Mouse (Mus musculus): ENCODE results near the gene Ndufaf3. TPM values are rescaled to one million over a fixed set of nuclear protein-coding genes. Genes with fewer than 3 reads are reported as not detected.

The Ndufaf3 gene
- total and polyA plus RNA-seq, 3 experiments: 16.9 to 31.8 (median 17.7) TPM

DNA sequence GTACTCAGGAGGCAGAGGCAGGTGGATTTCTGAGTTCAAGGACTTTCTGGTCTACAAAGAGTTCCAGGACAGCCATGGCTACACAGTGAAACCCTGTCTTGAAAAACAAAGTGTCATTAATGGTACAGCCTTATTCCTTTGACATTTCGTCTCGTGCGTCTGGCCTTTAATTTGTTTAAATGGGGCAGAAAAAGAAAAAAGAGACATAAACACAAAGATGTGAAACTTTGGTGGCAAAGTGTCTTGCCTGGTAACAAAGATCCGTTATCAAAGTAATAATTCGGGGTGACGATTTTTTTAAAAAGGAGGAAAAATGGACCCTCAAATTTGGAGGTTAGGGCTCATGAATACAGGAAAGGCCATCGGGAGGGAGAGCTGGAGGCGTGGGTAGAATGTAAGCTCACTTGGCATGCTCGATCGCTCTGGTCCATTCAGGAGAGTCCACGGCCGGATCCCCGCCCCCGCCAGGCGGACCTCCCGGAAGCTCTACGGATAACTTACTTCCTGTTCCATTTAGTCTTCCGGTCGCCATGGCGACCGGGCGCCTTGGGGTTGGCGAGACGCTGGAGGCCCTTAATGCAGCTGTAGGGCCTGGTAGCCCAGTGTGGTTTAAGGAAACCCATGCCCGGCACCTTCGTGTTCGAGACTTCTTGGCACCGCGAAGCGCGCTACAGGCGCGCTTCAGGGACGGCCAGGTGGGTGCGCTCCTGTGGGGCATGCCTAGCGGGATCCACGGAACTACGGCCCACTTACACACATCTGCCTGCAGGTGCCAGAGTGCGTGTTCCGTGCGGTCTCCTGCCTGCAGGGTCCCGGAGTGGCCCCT is 2.4 kb upstream of the Ndufaf3 start, which contains the start of gene Dalrd3:
Gene Dalrd3 (plus strand): TSS at position 506 of the 826 bp plus-strand sequence.
- H3K36me3 ChIP-seq (replicated peaks): peaks cover 73% of the 10 kb centered on the region
- H3K4me1 ChIP-seq (ENCODE audit: insufficient read depth, low read depth, low read length): peaks cover 85% of the 10 kb centered on the region
- TF ChIP-seq GATA2 (IDR thresholded peaks at IDR 0.05; ENCODE audit: borderline replicate concordance, low read depth, low read length): no peak
- no peaks in the 10 kb centered on the region for H3K27me3 ChIP-seq (ENCODE audit: insufficient read depth, low read length)
- peak; percentile 60 for ATAC-seq (ENCODE audit: extremely low read depth, insufficient number of reproducible peaks, low FRiP score, poor library complexity, severe bottlenecking)
- no peaks in the 10 kb centered on the region for H3K9me3 ChIP-seq (replicated peaks)
- peak; percentile 97 for DNase-seq (ENCODE audit: low spot score)
- peak within 1 kb of the TSS; percentile 90 for H3K4me3 ChIP-seq (ENCODE audit: low read depth, low read length)

GRCm38 (mm10) chr9:108568511-108568921 is 1.3 kb upstream of the Ndufaf3 start:
- Histone ChIP-seq H3K9me3 (replicated peaks) (no peaks in the 10 kb centered on the region), H3K36me3 (replicated peaks) (peaks cover 73% of the 10 kb centered on the region), H3K4me3 (ENCODE audit: low read depth, low read length) (peak overlapping the region; percentile 90), H3K4me1 (ENCODE audit: insufficient read depth, low read depth, low read length) (peaks cover 85% of the 10 kb centered on the region), H3K27me3 (ENCODE audit: insufficient read depth, low read length) (no peaks in the 10 kb centered on the region)
- ATAC-seq (ENCODE audit: extremely low read depth, insufficient number of reproducible peaks, low FRiP score, poor library complexity, severe bottlenecking) (no peak), DNase-seq (ENCODE audit: low spot score) (no peak)
- TF ChIP-seq TAL1 (conservative IDR thresholded peaks at IDR 0.05; ENCODE audit: low read depth, low read length) (no peak), GATA2 (IDR thresholded peaks at IDR 0.05; ENCODE audit: borderline replicate concordance, low read depth, low read length) (no peak), CTCF (IDR thresholded peaks at IDR 0.05; ENCODE audit: low read depth, low read length) (no peak), GATA1 (IDR thresholded peaks at IDR 0.05; ENCODE audit: borderline replicate concordance, low read length) (no peak), POLR2AphosphoS5 (IDR thresholded peaks at IDR 0.05; ENCODE audit: insufficient replicate concordance, low read depth, low read length) (no peak)

DNA sequence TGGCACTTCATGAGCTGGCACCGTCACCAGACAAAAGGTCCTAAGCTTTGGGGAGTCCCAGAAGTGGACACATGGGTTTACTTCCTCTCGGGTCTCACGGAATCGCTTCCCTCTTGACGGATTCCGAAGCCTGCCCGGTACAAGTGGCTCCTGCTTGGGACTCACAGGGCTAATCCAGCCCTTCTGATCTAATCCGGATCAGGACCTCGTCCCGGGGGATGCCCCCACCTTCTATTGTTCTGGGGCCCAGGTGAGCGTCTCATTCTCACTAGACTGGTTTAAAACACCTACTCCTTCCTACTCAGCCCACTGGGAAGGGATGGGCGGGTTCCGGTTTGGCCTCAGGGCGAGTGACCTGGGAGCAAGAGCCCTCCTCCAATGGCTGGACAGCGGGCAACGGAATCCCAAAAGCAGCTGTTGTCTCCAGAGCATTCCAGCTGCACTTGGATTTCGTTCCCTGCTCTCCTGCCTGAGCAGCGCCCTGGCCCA is 741 bp upstream of the Ndufaf3 start:
- H3K4me3 ChIP-seq (ENCODE audit: low read depth, low read length): peak overlapping the region; percentile 90
- no peaks in the 10 kb centered on the region for H3K27me3 ChIP-seq (ENCODE audit: insufficient read depth, low read length)
- H3K4me1 ChIP-seq (ENCODE audit: insufficient read depth, low read depth, low read length): peaks cover 85% of the 10 kb centered on the region
- H3K36me3 ChIP-seq (replicated peaks): peaks cover 73% of the 10 kb centered on the region
- DNase-seq (ENCODE audit: low spot score) (peak; percentile 20), ATAC-seq (ENCODE audit: extremely low read depth, insufficient number of reproducible peaks, low FRiP score, poor library complexity, severe bottlenecking) (no peak)
- TF ChIP-seq TAL1 (conservative IDR thresholded peaks at IDR 0.05; ENCODE audit: low read depth, low read length) (no peak), POLR2AphosphoS5 (IDR thresholded peaks at IDR 0.05; ENCODE audit: insufficient replicate concordance, low read depth, low read length) (no peak), GATA2 (IDR thresholded peaks at IDR 0.05; ENCODE audit: borderline replicate concordance, low read depth, low read length) (no peak), CTCF (IDR thresholded peaks at IDR 0.05; ENCODE audit: low read depth, low read length) (no peak), GATA1 (IDR thresholded peaks at IDR 0.05; ENCODE audit: borderline replicate concordance, low read length) (no peak)
- H3K9me3 ChIP-seq (replicated peaks): no peaks in the 10 kb centered on the region

GRCm38 (mm10) chr9:108565881-108566814 is 1.1 kb downstream of the Ndufaf3 start:
- Histone ChIP-seq H3K9me3 (replicated peaks) (no peaks in the 10 kb centered on the region), H3K27me3 (ENCODE audit: insufficient read depth, low read length) (no peaks in the 10 kb centered on the region), H3K4me3 (ENCODE audit: low read depth, low read length) (peak overlapping the region; percentile 90), H3K36me3 (replicated peaks) (peaks cover 72% of the 10 kb centered on the region), H3K4me1 (ENCODE audit: insufficient read depth, low read depth, low read length) (peaks cover 85% of the 10 kb centered on the region)
- ATAC-seq (ENCODE audit: extremely low read depth, insufficient number of reproducible peaks, low FRiP score, poor library complexity, severe bottlenecking) (no peak), DNase-seq (ENCODE audit: low spot score) (peak; percentile 22)
- TF ChIP-seq POLR2AphosphoS5 (IDR thresholded peaks at IDR 0.05; ENCODE audit: insufficient replicate concordance, low read depth, low read length) (peak; percentile 49; the same call in 1 of the 2 replicates), CTCF (IDR thresholded peaks at IDR 0.05; ENCODE audit: low read depth, low read length) (no peak), TAL1 (conservative IDR thresholded peaks at IDR 0.05; ENCODE audit: low read depth, low read length) (no peak)

DNA sequence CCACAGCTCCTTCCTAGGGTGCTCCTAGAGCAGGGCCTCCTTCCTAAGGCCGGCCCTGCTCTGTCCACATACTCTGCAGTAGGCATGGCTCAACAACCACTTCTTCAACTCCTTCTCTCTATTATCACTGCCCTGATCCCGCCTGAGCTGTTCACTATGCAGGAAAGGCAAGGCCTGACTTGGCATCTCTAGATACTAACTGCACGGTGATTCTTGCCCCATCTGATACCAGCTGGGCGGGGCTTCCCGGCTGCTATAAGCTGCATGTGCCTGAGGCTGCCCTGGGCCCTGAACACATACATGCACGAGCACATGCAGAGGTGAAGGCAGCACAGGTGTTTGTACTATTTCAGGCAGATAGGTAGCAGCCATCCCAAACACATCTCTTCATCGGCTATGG is 3.1 kb downstream of the Ndufaf3 start:
- TF ChIP-seq POLR2AphosphoS5 (IDR thresholded peaks at IDR 0.05; ENCODE audit: insufficient replicate concordance, low read depth, low read length) (no peak), CTCF (IDR thresholded peaks at IDR 0.05; ENCODE audit: low read depth, low read length) (no peak), TAL1 (conservative IDR thresholded peaks at IDR 0.05; ENCODE audit: low read depth, low read length) (no peak), GATA1 (IDR thresholded peaks at IDR 0.05; ENCODE audit: borderline replicate concordance, low read length) (no peak), GATA2 (IDR thresholded peaks at IDR 0.05; ENCODE audit: borderline replicate concordance, low read depth, low read length) (no peak)
- H3K9me3 ChIP-seq (replicated peaks): no peaks in the 10 kb centered on the region
- DNase-seq (ENCODE audit: low spot score): no peak
- H3K27me3 ChIP-seq (ENCODE audit: insufficient read depth, low read length): no peaks in the 10 kb centered on the region
- peaks cover 70% of the 10 kb centered on the region for H3K36me3 ChIP-seq (replicated peaks)
- H3K4me3 ChIP-seq (ENCODE audit: low read depth, low read length): peak overlapping the region; percentile 56; the same call in 1 of the 2 replicates
- ATAC-seq (ENCODE audit: extremely low read depth, insufficient number of reproducible peaks, low FRiP score, poor library complexity, severe bottlenecking): no peak
- H3K4me1 ChIP-seq (ENCODE audit: insufficient read depth, low read depth, low read length): peaks cover 73% of the 10 kb centered on the region

GRCm38 (mm10) chr9:108563671-108564070 is 3.6 kb downstream of the Ndufaf3 start:
- H3K27me3 ChIP-seq (ENCODE audit: insufficient read depth, low read length): no peaks in the 10 kb centered on the region
- H3K4me1 ChIP-seq (ENCODE audit: insufficient read depth, low read depth, low read length): peaks cover 73% of the 10 kb centered on the region
- no peaks in the 10 kb centered on the region for H3K9me3 ChIP-seq (replicated peaks)
- peak overlapping the region; percentile 56; the same call in 1 of the 2 replicates for H3K4me3 ChIP-seq (ENCODE audit: low read depth, low read length)
- no peak for TF ChIP-seq GATA1 (IDR thresholded peaks at IDR 0.05; ENCODE audit: borderline replicate concordance, low read length)
- no peak for TF ChIP-seq CTCF (IDR thresholded peaks at IDR 0.05; ENCODE audit: low read depth, low read length)
- no peak for TF ChIP-seq TAL1 (conservative IDR thresholded peaks at IDR 0.05; ENCODE audit: low read depth, low read length)
- TF ChIP-seq POLR2AphosphoS5 (IDR thresholded peaks at IDR 0.05; ENCODE audit: insufficient replicate concordance, low read depth, low read length): no peak
- peaks cover 70% of the 10 kb centered on the region for H3K36me3 ChIP-seq (replicated peaks)
- no peak for ATAC-seq (ENCODE audit: extremely low read depth, insufficient number of reproducible peaks, low FRiP score, poor library complexity, severe bottlenecking)
- no peak for DNase-seq (ENCODE audit: low spot score)
